Mouse (Mus musculus): ENCODE measurements at regions not wholly inside any gene's neighbourhood (a gene's known extent, or its start where the extent isn't known, plus 50 kb on each side); places are given as distances from the start of the nearest gene placed in this dataset.

DNA sequence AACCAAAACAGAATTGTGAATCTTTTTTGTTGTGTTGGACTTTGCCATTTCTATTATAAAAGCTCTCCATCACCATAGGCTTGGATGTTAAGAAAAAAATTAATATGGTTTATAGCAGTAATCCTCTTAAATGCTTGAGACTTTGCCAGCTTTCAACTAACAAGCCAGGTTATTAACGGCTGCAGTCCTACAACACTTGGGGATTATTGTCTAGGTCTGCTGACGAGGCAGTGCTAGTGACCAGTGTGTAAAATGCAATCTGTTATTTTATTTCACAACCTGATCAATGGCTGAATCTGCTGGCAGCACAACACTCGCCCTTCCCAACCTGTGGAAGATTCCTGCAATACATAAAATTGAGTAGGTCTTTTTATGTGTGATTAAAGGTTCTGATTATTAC is 549.9 kb upstream of the Klhl1 start:
- Histone ChIP-seq H3K9me3 (ENCODE audit: control insufficient read depth, low read length) (no peaks in the 10 kb centered on the region), H3K9ac (replicated peaks) (no peak overlapping the region), H3K4me3 (ENCODE audit: insufficient read depth in 1 of 2, low read depth in 2 of 2, low read length in 2 of 2) (no peak overlapping the region), H3K27ac (no peak overlapping the region), H3K27me3 (ENCODE audit: control insufficient read depth, insufficient read depth, low read length) (no peaks in the 10 kb centered on the region), H3K36me3 (replicated peaks; ENCODE audit: control insufficient read depth, insufficient read depth, low read depth) (no peaks in the 10 kb centered on the region), H3K4me1 (replicated peaks; ENCODE audit: control insufficient read depth in 2 of 2, insufficient read depth in 2 of 2, low read length in 1 of 2) (no peaks in the 10 kb centered on the region), H3K4me2 (ENCODE audit: low read depth) (no peak overlapping the region)
- WGBS (ENCODE audit: insufficient replicate concordance) = 44% methylated on average over 3 of the region's 3 CpGs
- TF ChIP-seq EP300 (IDR thresholded peaks at IDR 0.05; ENCODE audit: low read depth) = no peak
- TF ChIP-seq CTCF (IDR thresholded peaks at IDR 0.05; ENCODE audit: low read depth) = no peak
- DNase-seq (ENCODE audit: low read depth in 3 of 3, low spot score in 3 of 3) = no peak
- ATAC-seq (ENCODE audit: insufficient read depth) = no peak

DNA sequence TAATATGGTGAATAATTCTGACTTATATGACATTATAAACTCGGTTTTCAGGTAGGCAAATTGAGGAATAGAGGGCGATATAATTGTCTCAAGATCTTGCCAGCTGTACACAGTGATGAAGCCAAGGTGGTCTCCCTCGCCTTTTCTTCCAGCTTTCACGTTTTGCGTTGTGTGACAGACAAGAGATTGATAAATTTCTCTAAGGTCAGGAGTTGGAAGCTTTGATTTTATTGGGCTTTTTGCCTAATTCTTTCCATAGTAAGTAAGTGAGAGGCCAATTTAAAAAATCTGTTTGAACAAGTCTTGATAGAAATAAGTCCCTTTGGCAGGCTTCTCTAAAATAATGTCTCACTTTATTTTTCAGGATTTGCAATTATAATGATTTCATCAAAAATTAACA is 549.4 kb upstream of the Klhl1 start:
- H3K4me3 ChIP-seq (ENCODE audit: insufficient read depth in 1 of 2, low read depth in 2 of 2, low read length in 2 of 2) = no peak overlapping the region
- H3K36me3 ChIP-seq (replicated peaks; ENCODE audit: control insufficient read depth, insufficient read depth, low read depth) = no peaks in the 10 kb centered on the region
- ATAC-seq (ENCODE audit: insufficient read depth) (no peak), DNase-seq (ENCODE audit: low read depth in 3 of 3, low spot score in 3 of 3) (no peak)
- no peak overlapping the region for H3K4me2 ChIP-seq (ENCODE audit: low read depth)
- no peaks in the 10 kb centered on the region for H3K9me3 ChIP-seq (ENCODE audit: control insufficient read depth, low read length)
- TF ChIP-seq EP300 (IDR thresholded peaks at IDR 0.05; ENCODE audit: low read depth) (no peak), CTCF (IDR thresholded peaks at IDR 0.05; ENCODE audit: low read depth) (no peak)
- H3K4me1 ChIP-seq (replicated peaks; ENCODE audit: control insufficient read depth in 2 of 2, insufficient read depth in 2 of 2, low read length in 1 of 2) = no peaks in the 10 kb centered on the region
- H3K9ac ChIP-seq (replicated peaks) = no peak overlapping the region
- no peaks in the 10 kb centered on the region for H3K27me3 ChIP-seq (ENCODE audit: control insufficient read depth, insufficient read depth, low read length)
- WGBS (ENCODE audit: insufficient replicate concordance) = 63% methylated on average over 5 of the region's 5 CpGs
- H3K27ac ChIP-seq = no peak overlapping the region

DNA sequence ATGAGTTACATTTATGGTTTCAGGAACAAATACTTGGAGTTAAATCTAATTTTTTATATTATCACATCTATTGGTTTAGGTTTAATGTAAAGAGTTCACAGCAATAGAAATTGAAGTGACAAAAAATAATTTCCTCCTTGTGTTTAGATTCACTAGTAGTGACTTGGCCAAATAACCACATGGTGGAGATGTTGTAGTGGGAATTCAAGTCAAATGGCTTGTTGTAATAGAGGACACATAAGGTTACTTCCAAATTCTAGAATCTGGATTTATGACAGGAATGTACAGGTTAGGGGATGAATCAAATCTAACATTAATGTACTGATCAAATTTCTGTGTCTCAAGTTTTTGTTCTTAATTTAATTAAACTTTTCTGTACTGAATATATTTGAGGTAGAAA is 526.4 kb upstream of the Klhl1 start:
- no peak for ATAC-seq (ENCODE audit: insufficient read depth)
- no peak for TF ChIP-seq CTCF (IDR thresholded peaks at IDR 0.05; ENCODE audit: low read depth)
- TF ChIP-seq EP300 (IDR thresholded peaks at IDR 0.05; ENCODE audit: low read depth) = no peak
- DNase-seq (ENCODE audit: low read depth in 3 of 3, low spot score in 3 of 3) = no peak

DNA sequence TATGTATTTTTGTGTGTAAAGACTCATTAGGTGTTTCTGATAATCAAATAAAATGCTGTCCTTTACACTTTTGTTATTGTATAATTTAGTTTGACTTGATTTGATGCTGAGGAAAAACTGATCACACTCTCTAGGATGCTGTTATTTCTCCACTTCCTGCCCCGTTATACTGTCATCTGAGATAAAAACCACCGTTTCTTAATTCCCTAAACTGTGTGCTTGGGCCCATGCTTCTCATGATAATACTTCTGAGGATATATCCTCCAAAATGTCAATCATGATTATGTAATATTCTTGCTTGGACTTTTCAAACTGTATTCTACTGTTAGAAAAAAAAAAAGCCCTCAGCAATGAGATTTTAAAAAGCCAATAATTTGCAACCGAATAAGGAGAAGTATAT is 520.9 kb upstream of the Klhl1 start:
- TF ChIP-seq EP300 (IDR thresholded peaks at IDR 0.05; ENCODE audit: low read depth) (no peak), CTCF (IDR thresholded peaks at IDR 0.05; ENCODE audit: low read depth) (no peak)
- H3K4me1 ChIP-seq (replicated peaks; ENCODE audit: control insufficient read depth in 2 of 2, insufficient read depth in 2 of 2, low read length in 1 of 2) = no peaks in the 10 kb centered on the region
- H3K4me3 ChIP-seq (ENCODE audit: insufficient read depth in 1 of 2, low read depth in 2 of 2, low read length in 2 of 2) = no peak overlapping the region
- no peak overlapping the region for H3K27ac ChIP-seq
- no peak overlapping the region for H3K4me2 ChIP-seq (ENCODE audit: low read depth)
- no peaks in the 10 kb centered on the region for H3K9me3 ChIP-seq (ENCODE audit: control insufficient read depth, low read length)
- H3K36me3 ChIP-seq (replicated peaks; ENCODE audit: control insufficient read depth, insufficient read depth, low read depth) = no peaks in the 10 kb centered on the region
- DNase-seq (ENCODE audit: low read depth in 3 of 3, low spot score in 3 of 3) (no peak), ATAC-seq (ENCODE audit: insufficient read depth) (no peak)
- H3K27me3 ChIP-seq (ENCODE audit: control insufficient read depth, insufficient read depth, low read length) = no peaks in the 10 kb centered on the region
- no peak overlapping the region for H3K9ac ChIP-seq (replicated peaks)
- 24% methylated on average over 3 of the region's 3 CpGs for WGBS (ENCODE audit: insufficient replicate concordance)

More for the DNA sequence above, 526.4 kb upstream of the Klhl1 start:
- Histone ChIP-seq H3K27ac (no peak overlapping the region), H3K4me1 (replicated peaks; ENCODE audit: control insufficient read depth in 2 of 2, insufficient read depth in 2 of 2, low read length in 1 of 2) (no peaks in the 10 kb centered on the region), H3K4me3 (ENCODE audit: insufficient read depth in 1 of 2, low read depth in 2 of 2, low read length in 2 of 2) (no peak overlapping the region), H3K9me3 (ENCODE audit: control insufficient read depth, low read length) (no peaks in the 10 kb centered on the region), H3K9ac (replicated peaks) (no peak overlapping the region), H3K4me2 (ENCODE audit: low read depth) (no peak overlapping the region), H3K27me3 (ENCODE audit: control insufficient read depth, insufficient read depth, low read length) (no peaks in the 10 kb centered on the region), H3K36me3 (replicated peaks; ENCODE audit: control insufficient read depth, insufficient read depth, low read depth) (no peaks in the 10 kb centered on the region)

DNA sequence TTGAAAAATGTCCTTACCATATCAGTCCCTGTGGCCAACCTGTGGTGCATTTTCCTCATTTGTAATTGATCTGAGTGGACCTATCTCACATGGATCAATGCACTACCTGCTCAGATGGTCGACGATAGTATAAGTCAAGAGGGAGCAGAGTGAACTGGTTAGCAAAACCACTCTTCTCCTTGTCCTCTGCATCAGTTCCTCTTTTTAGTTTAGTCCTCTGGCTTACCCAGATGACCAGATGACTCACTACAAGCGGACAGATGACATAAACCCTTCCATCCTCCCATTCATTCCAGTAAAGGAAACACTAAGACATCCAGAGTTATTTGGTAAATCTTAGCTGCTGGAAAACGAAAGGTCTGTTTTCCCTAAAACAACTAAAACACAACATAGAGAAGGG is 509.6 kb upstream of the Klhl1 start:
- Histone ChIP-seq H3K9ac (replicated peaks) (no peak overlapping the region), H3K27me3 (ENCODE audit: control insufficient read depth, insufficient read depth, low read length) (no peaks in the 10 kb centered on the region), H3K27ac (no peak overlapping the region), H3K4me1 (replicated peaks; ENCODE audit: control insufficient read depth in 2 of 2, insufficient read depth in 2 of 2, low read length in 1 of 2) (no peaks in the 10 kb centered on the region), H3K9me3 (ENCODE audit: control insufficient read depth, low read length) (no peaks in the 10 kb centered on the region), H3K4me3 (ENCODE audit: insufficient read depth in 1 of 2, low read depth in 2 of 2, low read length in 2 of 2) (no peak overlapping the region), H3K4me2 (ENCODE audit: low read depth) (no peak overlapping the region), H3K36me3 (replicated peaks; ENCODE audit: control insufficient read depth, insufficient read depth, low read depth) (no peaks in the 10 kb centered on the region)
- WGBS (ENCODE audit: insufficient replicate concordance) = 31% methylated on average over 4 of the region's 4 CpGs
- ATAC-seq (ENCODE audit: insufficient read depth) (no peak), DNase-seq (ENCODE audit: low read depth in 3 of 3, low spot score in 3 of 3) (no peak)
- no peak for TF ChIP-seq EP300 (IDR thresholded peaks at IDR 0.05; ENCODE audit: low read depth)
- no peak for TF ChIP-seq CTCF (IDR thresholded peaks at IDR 0.05; ENCODE audit: low read depth)

DNA sequence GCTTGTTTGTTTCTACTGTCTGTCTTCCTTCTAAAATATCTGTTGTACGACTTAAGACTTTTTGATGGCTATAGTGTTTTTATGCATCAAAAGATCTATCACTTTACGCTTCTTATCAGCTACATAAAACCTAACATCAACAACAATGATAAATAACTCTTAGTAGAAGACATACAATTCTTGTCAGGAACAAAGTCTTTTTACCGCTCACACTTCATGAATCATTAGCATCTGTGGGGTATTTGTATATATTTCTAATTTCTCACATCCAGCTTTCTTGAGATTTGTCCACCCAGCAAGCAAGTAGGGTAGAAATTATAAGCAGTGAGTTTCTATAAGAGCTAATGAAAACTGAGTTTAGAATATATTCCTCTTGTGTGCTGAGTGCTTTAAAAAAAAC is 487.4 kb upstream of the Klhl1 start:
- Histone ChIP-seq H3K27ac (no peak overlapping the region), H3K4me1 (replicated peaks; ENCODE audit: control insufficient read depth in 2 of 2, insufficient read depth in 2 of 2, low read length in 1 of 2) (no peaks in the 10 kb centered on the region), H3K27me3 (ENCODE audit: control insufficient read depth, insufficient read depth, low read length) (no peaks in the 10 kb centered on the region), H3K4me2 (ENCODE audit: low read depth) (no peak overlapping the region), H3K4me3 (ENCODE audit: insufficient read depth in 1 of 2, low read depth in 2 of 2, low read length in 2 of 2) (no peak overlapping the region), H3K9ac (replicated peaks) (no peak overlapping the region), H3K36me3 (replicated peaks; ENCODE audit: control insufficient read depth, insufficient read depth, low read depth) (no peaks in the 10 kb centered on the region), H3K9me3 (ENCODE audit: control insufficient read depth, low read length) (no peaks in the 10 kb centered on the region)
- TF ChIP-seq EP300 (IDR thresholded peaks at IDR 0.05; ENCODE audit: low read depth) = no peak
- TF ChIP-seq CTCF (IDR thresholded peaks at IDR 0.05; ENCODE audit: low read depth) = no peak
- WGBS (ENCODE audit: insufficient replicate concordance) = 71% methylated on average over 3 of the region's 3 CpGs
- DNase-seq (ENCODE audit: low read depth in 3 of 3, low spot score in 3 of 3) (no peak), ATAC-seq (ENCODE audit: insufficient read depth) (no peak)
